Mouse (Mus musculus): ENCODE measurements at regions not wholly inside any gene's neighbourhood (a gene's known extent, or its start where the extent isn't known, plus 50 kb on each side); places are given as distances from the start of the nearest gene placed in this dataset.

- DNase-seq = no peak
Measured at GRCm38 (mm10) chrX:47726285-47726684, 166.5 kb downstream of the Smarca1 start.

GRCm38 (mm10) chrX:47703080-47703479 is 189.7 kb downstream of the Smarca1 start:
- peak; percentile 8 for DNase-seq

- DNase-seq = no peak
Measured at GRCm38 (mm10) chrX:47668778-47669177, 224.0 kb downstream of the Smarca1 start.

GRCm38 (mm10) chrX:47646523-47646922 is 246.3 kb downstream of the Smarca1 start:
- no peak for DNase-seq

- DNase-seq = no peak
Measured at GRCm38 (mm10) chrX:47641191-47641590, 251.6 kb downstream of the Smarca1 start.

GRCm38 (mm10) chrX:47638831-47639316 is 253.9 kb downstream of the Smarca1 start:
- DNase-seq = no peak

GRCm38 (mm10) chrX:47622881-47623613 is 269.7 kb downstream of the Smarca1 start:
- no peak for DNase-seq

GRCm38 (mm10) chrX:47612364-47612763 is 280.4 kb downstream of the Smarca1 start:
- DNase-seq = no peak

Measured in right cerebral cortex, postnatal 14 days (tissue).